Mouse (Mus musculus) lung, embryonic 14.5 days (tissue): ENCODE measurements around the gene Palld. TPM values are rescaled to one million over a fixed set of nuclear protein-coding genes. Genes with fewer than 3 reads are reported as not detected.

ENCODE experiments used
- ATAC-seq: fragments of 200-750 bp; cut with Nextera tagmentation; 2 replicates; pipeline ENCODE4 v1.8.0; 2017; ENCODE audit warnings: mild to moderate bottlenecking, moderate TSS enrichment, moderate library complexity; ENCODE audit not compliant: insufficient read depth
- DNase-seq: peaks from one replicate; pipeline ENCODE4 v3.0.0-alpha.2; 2015
- H3K27ac ChIP-seq: fragments of 300-500 bp; sonication (generic); 2 replicates; pipeline ENCODE4 v1.5.1; 2014; ENCODE audit warnings: low read depth, mild to moderate bottlenecking, moderate library complexity
- H3K27me3 ChIP-seq: fragments of 300-500 bp; sonication (generic); 2 replicates; pipeline ENCODE4 v1.6.1; 2014; ENCODE audit warnings: low read length, control low read depth; ENCODE audit not compliant: insufficient read depth
- H3K36me3 ChIP-seq: fragments of 300-500 bp; sonication (generic); 2 replicates; pipeline ENCODE4 v1.6.1; 2014; ENCODE audit warnings: control low read depth; ENCODE audit not compliant: insufficient read depth
- H3K4me1 ChIP-seq: fragments of 300-500 bp; sonication (generic); 2 replicates; pipeline ENCODE4 v1.6.1; 2014; ENCODE audit warnings: antibody characterized with exemption, control low read depth; ENCODE audit not compliant: insufficient read depth
- H3K4me2 ChIP-seq: fragments of 300-500 bp; sonication (generic); 2 replicates; pipeline ENCODE4 v1.6.1; 2014; ENCODE audit warnings: mild to moderate bottlenecking
- H3K4me3 ChIP-seq: fragments of 300-500 bp; sonication (generic); 2 replicates; pipeline ENCODE4 v1.5.1; 2014; ENCODE audit warnings: low read depth, low read length
- H3K9ac ChIP-seq: fragments of 300-500 bp; sonication (generic); 2 replicates; pipeline ENCODE4 v1.6.1; 2014
- H3K9me3 ChIP-seq: fragments of 300-500 bp; sonication (generic); 2 replicates; pipeline ENCODE4 v1.6.1; 2016; ENCODE audit warnings: low read depth, low read length, control low read depth
- CTCF ChIP-seq: IDR thresholded peaks from 2 replicates; pipeline ENCODE4 v1.5.1; 2016; ENCODE audit warnings: antibody characterized with exemption, low read depth
- WGBS: fragments of 180-500 bp; shearing (Covaris S2); extraction: QIAGEN DNeasy Blood & Tissue Kit; methylation state at CpG from one replicate; pipeline ENCODE4 v1.1.7; 2014; 5-methylcytosine and 5-hydroxymethylcytosine counted together
- polyA plus RNA-seq: library from polyadenylated mRNA; unstranded; fragments of >200 nt; fragmentation: Nextera tagmentation; extraction: Ambion mirVana; gene quantifications from 2 replicates; pipeline ENCODE4 v1.2.1, GENCODE M21; 2014

Palld gene
- polyA plus RNA-seq, 1 experiment from 2014 or later, result 85.0 TPM

DNA sequence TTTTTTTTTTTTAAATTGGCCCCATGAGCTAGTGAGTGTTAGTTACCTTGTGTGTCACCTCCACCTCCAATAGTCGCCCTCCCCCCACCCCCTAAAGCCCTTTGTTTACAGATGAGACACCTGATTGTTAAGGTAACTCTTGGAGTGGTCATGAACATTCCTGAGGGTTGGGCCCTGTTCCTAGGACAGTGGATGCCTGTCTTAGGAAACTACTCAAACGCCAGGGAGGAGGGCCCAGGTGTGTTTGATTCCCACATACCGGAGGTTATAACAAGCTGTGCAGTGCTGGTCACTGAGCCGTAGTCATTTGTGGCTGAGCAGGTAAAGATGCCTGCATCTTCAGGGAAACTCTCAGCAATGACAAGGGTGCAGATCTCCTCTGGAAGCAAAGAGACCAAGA lies 215.4 kb downstream of the Palld start:
- H3K4me2 ChIP-seq, result no peak overlapping the region
- H3K4me1 ChIP-seq, result no peaks in the 10 kb centered on the region
- H3K27me3 ChIP-seq, result no peaks in the 10 kb centered on the region
- no peak for TF ChIP-seq CTCF
- H3K4me3 ChIP-seq, result no peak overlapping the region
- H3K36me3 ChIP-seq, result peaks cover 4% of the 10 kb centered on the region; the same call in 1 of the 2 replicates
- H3K27ac ChIP-seq, result no peak overlapping the region
- 56% methylated on average over 4 of the region's 4 CpGs for WGBS
- DNase-seq (peak; percentile 43), ATAC-seq (peak; percentile 93)
- no peak overlapping the region for H3K9ac ChIP-seq
- no peaks in the 10 kb centered on the region for H3K9me3 ChIP-seq

GRCm38 (mm10) chr8:61686340-61686739 lies 216.2 kb downstream of the Palld start:
- TF ChIP-seq CTCF, result peak; percentile 70

DNA sequence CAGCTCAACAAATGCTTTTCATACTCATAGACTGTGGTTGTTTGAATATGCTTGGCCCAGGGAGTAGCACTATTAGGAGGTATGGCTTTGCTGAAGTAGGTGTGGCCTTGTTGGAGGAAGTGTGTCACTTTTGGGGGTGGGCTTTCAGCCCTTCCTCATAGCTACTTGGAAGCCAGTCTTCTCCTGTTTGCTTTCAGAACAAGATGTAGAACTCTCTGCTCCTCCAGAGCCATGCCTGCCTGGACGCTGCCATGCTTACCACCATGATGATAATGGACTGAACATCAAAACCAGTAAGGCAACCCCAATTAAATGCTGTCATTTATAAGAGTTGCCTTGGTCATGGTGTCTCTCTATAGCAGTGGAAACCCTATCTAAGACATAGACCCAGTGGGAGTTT lies 217.2 kb downstream of the Palld start:
- TF ChIP-seq CTCF, result no peak
- H3K27me3 ChIP-seq, result no peaks in the 10 kb centered on the region
- DNase-seq (no peak), ATAC-seq (no peak)
- H3K27ac ChIP-seq, result no peak overlapping the region
- H3K4me1 ChIP-seq, result no peaks in the 10 kb centered on the region
- H3K4me3 ChIP-seq, result no peak overlapping the region
- peaks cover 4% of the 10 kb centered on the region; the same call in 1 of the 2 replicates for H3K36me3 ChIP-seq
- no peaks in the 10 kb centered on the region for H3K9me3 ChIP-seq
- no peak overlapping the region for H3K9ac ChIP-seq
- 100% methylated on average over 1 of the region's 1 CpGs for WGBS
- no peak overlapping the region for H3K4me2 ChIP-seq

More at GRCm38 (mm10) chr8:61686340-61686739, 216.2 kb downstream of the Palld start:
- H3K4me2 ChIP-seq, result no peak overlapping the region
- no peak overlapping the region for H3K4me3 ChIP-seq
- H3K27me3 ChIP-seq, result no peaks in the 10 kb centered on the region
- H3K27ac ChIP-seq, result 0 out of 2 replicates have a peak overlapping the region, but pooled peaks have one; percentile 13
- no peak overlapping the region for H3K9ac ChIP-seq
- peaks cover 4% of the 10 kb centered on the region; the same call in 1 of the 2 replicates for H3K36me3 ChIP-seq
- no peaks in the 10 kb centered on the region for H3K9me3 ChIP-seq
- peak; percentile 44; the same call in 1 of the 2 replicates for ATAC-seq
- DNase-seq, result peak; percentile 59
- H3K4me1 ChIP-seq, result no peaks in the 10 kb centered on the region

- H3K27me3 ChIP-seq, result no peaks in the 10 kb centered on the region
- no peak for ATAC-seq
- no peak overlapping the region for H3K4me2 ChIP-seq
- 77% methylated on average over 4 of the region's 4 CpGs for whole genome bisulfite sequencing
- no peaks in the 10 kb centered on the region for H3K9me3 ChIP-seq
- no peaks in the 10 kb centered on the region for H3K4me1 ChIP-seq
- H3K36me3 ChIP-seq, result peaks cover 4% of the 10 kb centered on the region; the same call in 1 of the 2 replicates
- H3K9ac ChIP-seq, result no peak overlapping the region
- no peak overlapping the region for H3K4me3 ChIP-seq
- H3K27ac ChIP-seq, result no peak overlapping the region
- TF ChIP-seq CTCF, result no peak
- no peak for DNase-seq
These were observed 218.1 kb downstream of the Palld start for GRCm38 (mm10) chr8:61684280-61684939.

DNA sequence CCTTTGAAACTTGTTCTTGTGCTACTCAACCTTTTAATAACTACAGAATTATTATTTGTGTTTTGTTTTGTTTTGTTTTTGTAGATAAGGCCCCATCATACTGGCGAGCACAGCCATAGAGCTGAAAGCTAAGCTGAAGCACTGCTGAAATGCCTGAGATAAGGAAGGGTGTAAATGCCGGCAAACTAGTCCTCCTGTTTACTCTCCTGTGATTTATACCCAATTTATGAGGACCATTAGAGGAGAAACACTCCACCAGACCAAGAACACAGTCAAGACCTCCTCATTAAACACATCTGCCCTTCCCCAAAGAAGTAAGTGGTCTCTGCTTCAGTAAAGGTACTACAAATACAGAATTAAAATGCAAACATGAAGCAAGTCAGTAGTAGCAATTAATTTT lies 219.6 kb downstream of the Palld start:
- Histone ChIP-seq H3K27ac (no peak overlapping the region), H3K4me2 (no peak overlapping the region), H3K27me3 (no peaks in the 10 kb centered on the region), H3K4me1 (no peaks in the 10 kb centered on the region), H3K9me3 (no peaks in the 10 kb centered on the region), H3K9ac (no peak overlapping the region), H3K36me3 (peaks cover 4% of the 10 kb centered on the region; the same call in 1 of the 2 replicates), H3K4me3 (no peak overlapping the region)
- TF ChIP-seq CTCF, result no peak
- no peak for ATAC-seq
- no peak for DNase-seq
- WGBS, result 24% methylated on average over 2 of the region's 2 CpGs

DNA sequence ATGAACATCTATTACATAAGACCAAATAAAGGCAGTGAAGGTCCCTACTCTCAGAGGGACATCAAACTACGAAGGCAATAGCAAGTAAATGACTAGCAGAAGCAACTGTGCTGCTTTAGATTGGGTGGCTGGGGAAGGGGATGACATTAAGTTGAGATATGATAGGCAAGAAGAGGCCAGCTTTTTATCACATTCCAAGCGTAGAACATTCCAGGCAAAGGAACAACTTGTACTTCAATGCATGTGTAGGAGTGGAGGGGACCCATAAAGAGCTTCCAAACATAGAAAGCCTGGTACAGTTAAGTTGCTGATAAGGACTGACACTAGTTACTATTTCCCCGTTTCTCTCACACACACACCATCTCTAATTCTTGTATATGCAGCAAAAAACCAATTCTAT lies 221.3 kb downstream of the Palld start:
- Histone ChIP-seq H3K9me3 (no peaks in the 10 kb centered on the region), H3K4me2 (no peak overlapping the region), H3K27ac (no peak overlapping the region), H3K9ac (no peak overlapping the region), H3K4me3 (no peak overlapping the region), H3K4me1 (no peaks in the 10 kb centered on the region), H3K36me3 (peaks cover 4% of the 10 kb centered on the region; the same call in 1 of the 2 replicates), H3K27me3 (no peaks in the 10 kb centered on the region)
- WGBS, result 50% methylated on average over 3 of the region's 3 CpGs
- DNase-seq, result no peak
- no peak for ATAC-seq
- TF ChIP-seq CTCF, result no peak

- no peaks in the 10 kb centered on the region for H3K36me3 ChIP-seq
- no peak overlapping the region for H3K4me3 ChIP-seq
- H3K27me3 ChIP-seq, result no peaks in the 10 kb centered on the region
- peak; percentile 16 for DNase-seq
- 71% methylated on average over 5 of the region's 5 CpGs for WGBS
- no peak for ATAC-seq
- no peak overlapping the region for H3K27ac ChIP-seq
- no peaks in the 10 kb centered on the region for H3K4me1 ChIP-seq
- no peaks in the 10 kb centered on the region for H3K9me3 ChIP-seq
- TF ChIP-seq CTCF, result no peak
- no peak overlapping the region for H3K4me2 ChIP-seq
- H3K9ac ChIP-seq, result no peak overlapping the region
These were observed 225.3 kb downstream of the Palld start for GRCm38 (mm10) chr8:61677227-61677626.

- no peak for TF ChIP-seq CTCF
- no peak for ATAC-seq
- no peak overlapping the region for H3K4me3 ChIP-seq
- no peaks in the 10 kb centered on the region for H3K36me3 ChIP-seq
- H3K27me3 ChIP-seq, result no peaks in the 10 kb centered on the region
- H3K4me2 ChIP-seq, result no peak overlapping the region
- H3K4me1 ChIP-seq, result peaks cover 7% of the 10 kb centered on the region
- DNase-seq, result no peak
- no peaks in the 10 kb centered on the region for H3K9me3 ChIP-seq
- H3K27ac ChIP-seq, result no peak overlapping the region
- no peak overlapping the region for H3K9ac ChIP-seq
These were observed 231.3 kb downstream of the Palld start for GRCm38 (mm10) chr8:61671151-61671550.
